Mouse (Mus musculus): ENCODE results near the gene Pgm2l1.

GRCm38 (mm10) chr7:100178891-100179233 is 48.3 kb upstream of the Pgm2l1 start:
- TF ChIP-seq CTCF (IDR thresholded peaks at IDR 0.05; ENCODE audit: control insufficient read depth, insufficient read depth, insufficient read length) (no peak), MYOG (IDR thresholded peaks at IDR 0.05; ENCODE audit: control insufficient read depth, extremely low read depth, insufficient read length) (no peak), USF1 (IDR thresholded peaks at IDR 0.05; ENCODE audit: low read depth) (no peak)
